Mouse (Mus musculus) G1E (cell line): ENCODE measurements around the gene Pde8a.

Experiments used
- CTCF ChIP-seq: IDR thresholded peaks from 2 replicates; pipeline ENCODE4 v1.5.1; 2012; ENCODE audit warnings: low read depth, low read length, inconsistent platforms, mixed read lengths
- GATA1 ChIP-seq: IDR thresholded peaks from 2 replicates; pipeline ENCODE4 v1.6.1; 2012; ENCODE audit warnings: borderline replicate concordance, low read length, inconsistent platforms, mixed read lengths
- POLR2AphosphoS5 ChIP-seq: IDR thresholded peaks from 2 replicates; pipeline ENCODE4 v1.6.1; 2012; ENCODE audit warnings: low read depth, low read length, inconsistent platforms; ENCODE audit not compliant: insufficient replicate concordance
- TAL1 ChIP-seq: conservative IDR thresholded peaks from 2 replicates; pipeline ENCODE4 v1.6.1; 2012; ENCODE audit warnings: low read depth, low read length, inconsistent platforms, mixed read lengths

- TF ChIP-seq CTCF (no peak), POLR2AphosphoS5 (no peak), TAL1 (no peak), GATA1 (no peak)
These were observed 73.1 kb downstream of the Pde8a start for GRCm38 (mm10) chr7:81286456-81286855.
